Mouse (Mus musculus) layer of hippocampus, adult 18-20 months (tissue): ENCODE data around the gene Hist1h3g. TPM values are rescaled to one million over a fixed set of nuclear protein-coding genes. Genes with fewer than 3 reads are reported as not detected.

Source experiments
- DNase-seq, 2 experiments: peaks; one replicate each; pipeline ENCODE4 v3.0.0; 2022; ENCODE audit warnings: low spot score in 2 of 2
- total RNA-seq, 2 experiments: library from RNA; stranded (reverse); gene quantifications; 2 replicates each; pipeline ENCODE4 v1.2.3; 2021

Gene Hist1h3g
- total RNA-seq, 2 experiments from 2014 or later = 2.1 to 4.9 TPM

GRCm38 (mm10) chr13:23515281-23515680 is 19.9 kb upstream of the Hist1h3g start:
- DNase-seq = no peak

GRCm38 (mm10) chr13:23515826-23516620 is 19.2 kb upstream of the Hist1h3g start:
- DNase-seq = no peak

GRCm38 (mm10) chr13:23516822-23517602 is 18.2 kb upstream of the Hist1h3g start:
- peak; percentile 49 to 89 for DNase-seq

GRCm38 (mm10) chr13:23517603-23518294 is 17.5 kb upstream of the Hist1h3g start:
- DNase-seq = peak; percentile 88 to 95

GRCm38 (mm10) chr13:23518295-23518603 is 17.0 kb upstream of the Hist1h3g start:
- DNase-seq = no peak

GRCm38 (mm10) chr13:23518885-23519284 is 16.3 kb upstream of the Hist1h3g start:
- peak; percentile 72 to 95 for DNase-seq

GRCm38 (mm10) chr13:23519416-23519815 is 15.8 kb upstream of the Hist1h3g start:
- peak; percentile 69 to 92 for DNase-seq

- DNase-seq = peak; percentile 51 to 88
These were observed 13.5 kb upstream of the Hist1h3g start for GRCm38 (mm10) chr13:23521703-23522102.

GRCm38 (mm10) chr13:23523976-23524375 is 11.2 kb upstream of the Hist1h3g start:
- DNase-seq = no peak

- DNase-seq = peak; percentile 66 to 78
These were observed 10.6 kb upstream of the Hist1h3g start for GRCm38 (mm10) chr13:23524654-23525053.

- no peak for DNase-seq
These were observed 9.3 kb upstream of the Hist1h3g start for GRCm38 (mm10) chr13:23525901-23526300.

- DNase-seq = peak; percentile 87 to 97
These were observed 8.9 kb upstream of the Hist1h3g start for GRCm38 (mm10) chr13:23526312-23526711.

GRCm38 (mm10) chr13:23529005-23529404 is 6.2 kb upstream of the Hist1h3g start:
- no peak for DNase-seq

GRCm38 (mm10) chr13:23529480-23530165 is 5.6 kb upstream of the Hist1h3g start:
- DNase-seq = no peak

- peak; percentile 62 to 90 for DNase-seq
These were observed 4.9 kb upstream of the Hist1h3g start for GRCm38 (mm10) chr13:23530181-23530900.

- peak; percentile 97 to 99 for DNase-seq
These were observed 4.0 kb upstream of the Hist1h3g start, which contains the start of gene Hist1h4h for GRCm38 (mm10) chr13:23530901-23531875. Hist1h4h (plus strand) TSS chr13:23531050.

GRCm38 (mm10) chr13:23532262-23533075 is 2.8 kb upstream of the Hist1h3g start:
- no peak for DNase-seq
